8 mouse cellular contexts compared by ENCODE assay signal in the genomic region with DNA sequence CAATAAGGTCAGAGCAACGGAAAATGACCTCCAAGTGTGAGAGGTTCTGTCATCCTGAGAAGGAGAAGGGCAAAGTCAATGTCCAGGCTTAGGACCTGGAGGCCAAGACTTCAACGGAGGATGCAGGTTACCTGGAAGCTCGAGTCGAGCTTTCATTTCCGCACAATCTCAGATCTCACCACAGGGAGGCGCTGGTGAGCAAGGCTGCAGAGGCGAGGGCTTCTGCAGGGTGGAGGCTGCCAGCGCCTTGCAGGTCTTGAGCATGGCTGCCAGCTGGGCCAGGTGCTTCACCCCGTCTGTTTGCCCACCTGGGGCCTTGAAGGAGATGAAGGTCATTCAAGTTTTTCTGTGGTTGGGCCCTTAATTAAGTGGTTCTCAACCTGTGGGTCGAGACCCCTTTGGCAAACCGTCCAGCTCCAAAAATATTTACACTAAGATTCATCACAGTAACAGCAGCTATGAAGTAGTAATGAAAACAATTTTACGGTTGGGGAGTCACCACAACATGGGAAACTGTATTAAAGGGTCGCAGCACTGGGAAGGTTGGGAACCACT. TPM values are rescaled to one million over a fixed set of nuclear protein-coding genes. Genes with fewer than 3 reads are reported as not detected.
DNase-seq lines count a peak whose midpoint lies in the region; ATAC-seq and TF ChIP-seq lines count a peak whose summit lies in the region.

No protein-coding gene starts in this region.

- in situ Hi-C loops in Patski (cut with MboI; ENCODE audit: low pct_unique_long_range_greater_than_20kb): loop anchor here (5.0 kb wide), 2 partner anchors 105 to 300 kb away; no protein-coding TSS in a partner anchor

- H3K27me3 ChIP-seq in Patski: no peaks in the 10 kb centered on the region
- H3K27me3 ChIP-seq in limb, embryonic 14.5 days (ENCODE audit: control insufficient read depth, insufficient read depth, low read length): no peaks in the 10 kb centered on the region
- no peaks in the 10 kb centered on the region for H3K27me3 ChIP-seq in neural tube, embryonic 13.5 days

- TF ChIP-seq POLR2A in limb, embryonic 14.5 days (IDR thresholded peaks at IDR 0.05; ENCODE audit: borderline replicate concordance, extremely low read depth, insufficient read depth, insufficient read length): no peak

- 16% methylated on average over 13 of the region's 13 CpGs for WGBS in limb, embryonic 14.5 days
- 22% methylated on average over 13 of the region's 13 CpGs for WGBS in neural tube, embryonic 13.5 days

- H3K4me3 ChIP-seq in limb, embryonic 14.5 days (replicated peaks; ENCODE audit: low read length): no peak overlapping the region
- no peak overlapping the region for H3K4me3 ChIP-seq in neural tube, embryonic 13.5 days

- H3K9me3 ChIP-seq in limb, embryonic 14.5 days (ENCODE audit: control insufficient read depth, low read length): no peaks in the 10 kb centered on the region
- no peaks in the 10 kb centered on the region for H3K9me3 ChIP-seq in neural tube, embryonic 13.5 days

- TF ChIP-seq CTCF in Patski (IDR thresholded peaks at IDR 0.05): peak; percentile 97

- POLR2A ChIA-PET in Patski (lab: Charles Lee): no interaction called here

- no peak overlapping the region for H3K27ac ChIP-seq in limb, embryonic 14.5 days (replicated peaks; ENCODE audit: low read depth, low read length)
- H3K27ac ChIP-seq in neural tube, embryonic 13.5 days (replicated peaks): 0 out of 2 replicates have a peak overlapping the region, but pooled peaks have one; percentile 13

- CTCF ChIA-PET in Patski (lab: Charles Lee): interaction anchor here (0.8 to 2.5 kb wide), 17 partner anchors 10 to 296 kb away, joined by 3 to 18 read pairs (median 4); no protein-coding TSS in a partner anchor

- DNase-seq in 3134 (ENCODE audit: extremely low read depth, insufficient read length, low spot score) (peak; percentile 56), Patski (ENCODE audit: low read depth, low spot score) (no peak)
- DNase-seq in cerebellum, postnatal 10 days: peak; percentile 95 to 97
- peak; percentile 70 for DNase-seq in gastrocnemius, postnatal 25 days
- peak; percentile 72 to 86 for DNase-seq in kidney, adult 8-10 months
- peak; percentile 46 for DNase-seq in limb, embryonic 14.5 days (ENCODE audit: low spot score)
- DNase-seq in testis, postnatal 10 days (ENCODE audit: low spot score): peak; percentile 93

- no peak overlapping the region for H3K4me2 ChIP-seq in limb, embryonic 14.5 days (replicated peaks; ENCODE audit: low read depth, low read length, severe bottlenecking)
- H3K4me2 ChIP-seq in neural tube, embryonic 13.5 days: no peak overlapping the region

- no peaks in the 10 kb centered on the region for H3K36me3 ChIP-seq in limb, embryonic 14.5 days (ENCODE audit: control insufficient read depth, insufficient read depth, low read length)
- H3K36me3 ChIP-seq in neural tube, embryonic 13.5 days: no peaks in the 10 kb centered on the region

- H3K4me1 ChIP-seq in limb, embryonic 14.5 days (ENCODE audit: control insufficient read depth, insufficient read depth, low read length): peaks cover 7% of the 10 kb centered on the region
- peaks cover 24% of the 10 kb centered on the region for H3K4me1 ChIP-seq in neural tube, embryonic 13.5 days (replicated peaks)

- no peak overlapping the region for H3K9ac ChIP-seq in limb, embryonic 14.5 days (ENCODE audit: low read depth, low read length, severe bottlenecking)
- H3K9ac ChIP-seq in neural tube, embryonic 13.5 days: no peak overlapping the region

- no peak for ATAC-seq in Patski
- no peak for ATAC-seq in limb, embryonic 14.5 days (ENCODE audit: low FRiP score, low read depth)
- no peak for ATAC-seq in neural tube, embryonic 13.5 days (ENCODE audit: low read depth)

RNA-seq across cellular contexts. Expression of gene Emid1, which starts 29.9 kb away (rescaled TPM):
- not detected for polyA plus RNA-seq in Patski (2021)
- total RNA-seq in gastrocnemius, postnatal 25 days (2021): 10 to 100 TPM in 1 of 2 experiments, 1 to 10 TPM in 1; 9.4 to 15.4 TPM
- polyA plus RNA-seq in limb, embryonic 14.5 days (2012; rRNA removed): 25.3 and 25.7 TPM in 2 replicates
- polyA plus RNA-seq in limb, embryonic 14.5 days (2014; fragmentation: Nextera tagmentation; extraction: Ambion mirVana): 30.9 and 32.2 TPM in 2 replicates
- polyA plus RNA-seq in neural tube, embryonic 13.5 days (2015; fragmentation: Nextera tagmentation; extraction: Ambion mirVana): 16.5 and 18.9 TPM in 2 replicates

Comparison
In these comparisons a context has a peak if more than half of its experiments do, and no peak if none do; other contexts are left out.
1. RNA of gene Emid1, which starts 29.9 kb away (polyA plus RNA-seq): 25.3 to 32.2 TPM in limb, embryonic 14.5 days and 16.5 to 18.9 TPM in neural tube, embryonic 13.5 days; not detected in Patski (single experiment); every median in the first group is over 10 times any median in the second.